Mouse (Mus musculus) midbrain, embryonic 14.5 days (tissue): ENCODE results near the gene Brms1. TPM values are rescaled to one million over a fixed set of nuclear protein-coding genes. Genes with fewer than 3 reads are reported as not detected.

ENCODE experiments used
- ATAC-seq: fragments of 200-750 bp; cut with Nextera tagmentation; 2 replicates; pipeline ENCODE4 v1.8.0; 2017; ENCODE audit warnings: moderate number of reproducible peaks, moderate library complexity; ENCODE audit not compliant: low FRiP score, low TSS enrichment
- DNase-seq: peaks from one replicate; pipeline ENCODE4 v3.0.0-alpha.2; 2015
- H3K27ac ChIP-seq: fragments of 300-500 bp; sonication (generic); replicated peaks from 2 replicates; pipeline ENCODE4 v1.5.1; 2014; ENCODE audit warnings: mild to moderate bottlenecking, low read depth, low read length, moderate library complexity
- H3K27me3 ChIP-seq: fragments of 300-500 bp; sonication (generic); 2 replicates; pipeline ENCODE4 v1.6.1; 2014; ENCODE audit warnings: low read length, control low read depth, mixed read lengths; ENCODE audit not compliant: control insufficient read depth, insufficient read depth
- H3K36me3 ChIP-seq: fragments of 300-500 bp; sonication (generic); 2 replicates; pipeline ENCODE4 v1.6.1; 2014; ENCODE audit warnings: low read length, control low read depth; ENCODE audit not compliant: control insufficient read depth, insufficient read depth
- H3K4me1 ChIP-seq: fragments of 300-500 bp; sonication (generic); 2 replicates; pipeline ENCODE4 v1.6.1; 2014; ENCODE audit warnings: mild to moderate bottlenecking, antibody characterized with exemption, low read length, control low read depth; ENCODE audit not compliant: control insufficient read depth, insufficient read depth
- H3K4me2 ChIP-seq: fragments of 300-500 bp; sonication (generic); 2 replicates; pipeline ENCODE4 v1.6.1; 2014; ENCODE audit warnings: mild to moderate bottlenecking, low read length, moderate library complexity
- H3K4me3 ChIP-seq: fragments of 300-500 bp; sonication (generic); replicated peaks from 2 replicates; pipeline ENCODE4 v1.5.1; 2014; ENCODE audit warnings: low read depth, low read length
- H3K9ac ChIP-seq: fragments of 300-500 bp; sonication (generic); replicated peaks from 2 replicates; pipeline ENCODE4 v1.6.1; 2014; ENCODE audit warnings: mild to moderate bottlenecking, low read length, moderate library complexity
- H3K9me3 ChIP-seq: fragments of 300-500 bp; sonication (generic); 2 replicates; pipeline ENCODE4 v1.6.1; 2016; ENCODE audit warnings: low read length, control low read depth, mixed read lengths; ENCODE audit not compliant: control insufficient read depth
- WGBS: fragments of 180-500 bp; shearing (Covaris S2); extraction: QIAGEN DNeasy Blood & Tissue Kit; methylation state at CpG from one replicate; pipeline ENCODE4 v1.1.7; 2014; 5-methylcytosine and 5-hydroxymethylcytosine counted together
- polyA plus RNA-seq: library from polyadenylated mRNA; unstranded; fragments of >200 nt; fragmentation: Nextera tagmentation; extraction: Ambion mirVana; gene quantifications from 2 replicates; pipeline ENCODE4 v1.2.1, GENCODE M21; 2014

The Brms1 gene
- polyA plus RNA-seq, 1 experiment from 2014 or later, result 39.0 TPM

DNA sequence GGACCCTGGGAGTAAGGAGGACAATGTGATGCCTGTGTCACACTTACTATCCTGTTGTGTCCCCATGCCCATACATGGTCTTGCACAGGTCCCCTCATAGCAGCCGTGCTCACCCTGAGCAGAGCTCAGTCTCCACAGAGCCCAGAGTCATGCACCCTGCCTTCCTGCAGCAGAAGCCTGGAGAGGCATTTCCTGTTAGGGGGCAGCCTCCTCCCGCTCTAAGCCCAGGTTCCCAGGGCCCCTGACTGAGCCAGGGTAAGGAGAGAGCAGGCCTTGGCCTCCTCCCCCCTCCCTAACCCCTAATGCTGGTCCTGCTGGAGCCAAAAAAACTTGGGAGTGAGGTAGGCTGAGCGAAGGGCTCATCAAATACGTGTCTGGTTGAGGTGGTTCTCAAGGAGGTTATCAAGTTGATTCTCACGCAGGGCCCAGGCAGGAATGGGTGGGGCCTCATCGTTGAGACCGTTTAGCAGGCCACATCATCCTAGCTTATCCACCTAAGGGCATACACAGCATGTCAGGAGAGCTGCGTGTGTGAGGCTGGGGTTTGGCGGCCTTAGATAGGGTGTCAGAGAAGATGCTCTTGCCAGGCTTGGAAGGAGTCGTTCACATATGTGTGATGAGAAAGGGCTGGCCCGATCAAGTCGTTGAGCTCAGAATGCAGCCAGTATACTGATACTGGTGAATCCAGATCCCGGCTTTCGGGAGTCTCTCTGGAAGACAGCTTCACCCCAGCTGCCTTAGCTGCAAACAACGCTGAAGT, 26.1 kb downstream of the Brms1 start:
- Histone ChIP-seq H3K4me1 (peaks cover 28% of the 10 kb centered on the region), H3K27me3 (peaks cover 33% of the 10 kb centered on the region), H3K4me3 (peak overlapping the region; percentile 33), H3K9ac (peak overlapping the region; percentile 57; the same call in 1 of the 2 replicates), H3K4me2 (peak overlapping the region; percentile 72), H3K9me3 (no peaks in the 10 kb centered on the region), H3K36me3 (no peaks in the 10 kb centered on the region), H3K27ac (no peak overlapping the region)
- ATAC-seq, result no peak
- 13% methylated on average over 15 of the region's 15 CpGs for WGBS
- no peak for DNase-seq

DNA sequence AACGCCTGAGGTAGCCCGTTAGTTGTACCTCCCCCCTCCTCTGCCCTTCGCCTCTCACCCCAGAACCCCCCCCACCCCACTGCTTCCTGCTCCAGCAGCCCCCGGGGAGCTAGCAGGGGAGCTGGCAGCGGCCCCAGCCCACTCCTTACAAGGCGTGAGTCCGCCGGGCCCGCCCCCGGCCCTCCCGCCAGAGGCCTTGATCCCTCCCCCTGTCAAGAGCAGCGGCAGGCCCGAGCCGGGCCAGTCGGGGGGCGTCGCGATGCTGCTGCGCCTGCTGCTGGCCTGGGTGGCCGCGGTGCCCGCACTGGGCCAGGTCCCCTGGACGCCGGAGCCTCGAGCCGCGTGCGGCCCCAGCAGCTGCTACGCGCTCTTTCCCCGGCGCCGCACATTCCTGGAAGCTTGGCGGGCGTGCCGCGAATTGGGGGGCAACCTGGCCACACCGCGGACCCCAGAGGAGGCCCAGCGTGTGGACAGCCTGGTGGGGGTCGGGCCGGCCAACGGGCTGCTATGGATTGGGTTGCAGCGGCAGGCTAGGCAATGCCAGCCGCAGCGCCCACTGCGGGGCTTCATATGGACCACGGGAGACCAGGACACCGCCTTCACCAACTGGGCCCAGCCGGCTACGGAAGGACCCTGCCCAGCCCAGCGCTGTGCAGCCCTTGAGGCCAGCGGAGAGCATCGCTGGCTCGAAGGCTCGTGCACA, 26.9 kb downstream of the Brms1 start, which contains the start of gene Cd248:
TSS of gene Cd248 (plus strand) at position 212 of the 703 bp plus-strand sequence.
- peak; percentile 69 for DNase-seq
- Histone ChIP-seq H3K27me3 (peaks cover 33% of the 10 kb centered on the region), H3K9me3 (no peaks in the 10 kb centered on the region), H3K4me2 (peak within 1 kb of the TSS; percentile 72), H3K4me3 (peak within 1 kb of the TSS; percentile 33), H3K27ac (no peak within 1 kb of the TSS), H3K4me1 (peaks cover 31% of the 10 kb centered on the region), H3K9ac (peak within 1 kb of the TSS; percentile 57), H3K36me3 (no peaks in the 10 kb centered on the region)
- WGBS, result 2% methylated on average over 56 of the region's 56 CpGs
- no peak for ATAC-seq

DNA sequence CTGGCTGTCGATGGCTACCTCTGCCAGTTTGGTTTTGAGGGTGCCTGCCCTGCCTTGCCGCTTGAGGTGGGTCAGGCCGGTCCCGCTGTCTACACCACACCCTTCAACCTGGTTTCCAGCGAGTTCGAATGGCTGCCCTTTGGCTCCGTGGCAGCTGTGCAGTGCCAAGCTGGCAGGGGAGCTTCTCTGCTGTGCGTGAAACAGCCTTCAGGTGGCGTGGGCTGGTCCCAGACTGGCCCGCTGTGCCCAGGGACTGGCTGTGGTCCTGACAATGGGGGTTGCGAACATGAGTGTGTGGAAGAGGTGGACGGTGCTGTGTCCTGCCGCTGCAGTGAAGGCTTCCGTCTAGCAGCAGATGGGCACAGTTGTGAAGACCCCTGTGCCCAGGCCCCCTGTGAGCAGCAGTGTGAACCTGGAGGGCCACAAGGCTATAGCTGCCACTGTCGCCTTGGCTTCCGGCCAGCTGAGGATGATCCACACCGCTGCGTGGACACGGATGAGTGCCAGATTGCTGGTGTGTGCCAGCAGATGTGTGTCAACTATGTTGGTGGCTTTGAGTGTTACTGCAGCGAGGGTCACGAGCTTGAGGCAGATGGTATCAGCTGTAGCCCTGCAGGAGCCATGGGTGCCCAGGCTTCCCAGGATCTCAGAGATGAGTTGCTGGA, 27.5 kb downstream of the Brms1 start:
- Histone ChIP-seq H3K4me2 (peak overlapping the region; percentile 72), H3K4me3 (peak overlapping the region; percentile 33), H3K36me3 (no peaks in the 10 kb centered on the region), H3K27ac (no peak overlapping the region), H3K27me3 (peaks cover 33% of the 10 kb centered on the region), H3K9me3 (no peaks in the 10 kb centered on the region), H3K9ac (peak overlapping the region; percentile 57; the same call in 1 of the 2 replicates), H3K4me1 (peaks cover 31% of the 10 kb centered on the region)
- DNase-seq, result no peak
- ATAC-seq, result no peak
- WGBS, result 37% methylated on average over 21 of the region's 21 CpGs

DNA sequence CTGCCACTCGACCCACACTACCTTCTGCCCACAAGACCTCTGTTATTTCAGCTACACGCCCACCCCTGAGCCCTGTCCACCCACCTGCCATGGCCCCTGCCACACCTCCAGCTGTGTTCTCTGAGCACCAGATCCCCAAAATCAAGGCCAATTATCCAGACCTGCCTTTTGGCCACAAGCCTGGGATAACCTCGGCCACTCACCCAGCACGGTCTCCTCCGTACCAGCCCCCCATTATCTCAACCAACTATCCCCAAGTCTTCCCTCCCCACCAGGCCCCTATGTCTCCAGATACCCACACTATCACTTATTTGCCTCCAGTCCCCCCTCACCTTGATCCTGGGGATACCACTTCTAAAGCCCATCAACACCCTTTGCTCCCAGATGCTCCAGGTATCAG, 28.3 kb downstream of the Brms1 start:
- ATAC-seq (no peak), DNase-seq (no peak)
- Histone ChIP-seq H3K4me2 (no peak overlapping the region), H3K4me3 (no peak overlapping the region), H3K36me3 (no peaks in the 10 kb centered on the region), H3K27me3 (peaks cover 33% of the 10 kb centered on the region), H3K9ac (no peak overlapping the region), H3K9me3 (no peaks in the 10 kb centered on the region), H3K4me1 (peaks cover 31% of the 10 kb centered on the region), H3K27ac (no peak overlapping the region)
- 85% methylated on average over 5 of the region's 5 CpGs for WGBS

GRCm38 (mm10) chr19:5069978-5070377, 28.8 kb downstream of the Brms1 start:
- Histone ChIP-seq H3K9ac (no peak overlapping the region), H3K27ac (no peak overlapping the region), H3K9me3 (no peaks in the 10 kb centered on the region), H3K4me3 (no peak overlapping the region), H3K36me3 (no peaks in the 10 kb centered on the region), H3K4me2 (no peak overlapping the region), H3K27me3 (peaks cover 33% of the 10 kb centered on the region), H3K4me1 (peaks cover 31% of the 10 kb centered on the region)
- no peak for DNase-seq
- 88% methylated on average over 7 of the region's 7 CpGs for WGBS
- ATAC-seq, result no peak

DNA sequence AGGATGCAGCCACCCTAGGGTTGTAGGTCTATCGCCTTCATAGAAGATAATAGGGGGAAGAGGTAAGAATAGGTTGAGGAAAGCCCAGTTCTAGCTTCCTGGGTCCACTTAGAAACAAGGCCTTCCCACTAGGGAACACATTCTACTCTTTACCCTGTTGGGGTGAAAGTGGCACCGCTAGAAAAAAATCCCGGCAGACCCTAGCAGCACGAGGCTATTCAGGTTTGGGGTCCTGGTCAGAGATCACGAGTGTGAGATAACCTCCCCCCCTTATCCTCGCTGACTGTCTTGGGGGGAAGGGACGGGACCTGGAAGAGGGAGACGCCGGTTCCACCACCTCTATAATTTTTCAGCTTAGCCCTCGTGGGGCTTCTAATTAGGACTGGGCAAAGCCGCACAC, 29.9 kb downstream of the Brms1 start:
- DNase-seq, result no peak
- Histone ChIP-seq H3K36me3 (no peaks in the 10 kb centered on the region), H3K4me2 (peak overlapping the region; percentile 69), H3K4me1 (peaks cover 31% of the 10 kb centered on the region), H3K9me3 (no peaks in the 10 kb centered on the region), H3K9ac (peak overlapping the region; percentile 47), H3K27me3 (peaks cover 33% of the 10 kb centered on the region), H3K4me3 (peak overlapping the region; percentile 41), H3K27ac (0 out of 2 replicates have a peak overlapping the region, but pooled peaks have one; percentile 26)
- 9% methylated on average over 11 of the region's 11 CpGs for WGBS
- no peak for ATAC-seq

- peak overlapping the region; percentile 69 for H3K4me2 ChIP-seq
- peaks cover 33% of the 10 kb centered on the region for H3K27me3 ChIP-seq
- H3K9ac ChIP-seq, result peak overlapping the region; percentile 47
- H3K4me1 ChIP-seq, result peaks cover 31% of the 10 kb centered on the region
- peak; percentile 85 for DNase-seq
- 0 out of 2 replicates have a peak overlapping the region, but pooled peaks have one; percentile 26 for H3K27ac ChIP-seq
- ATAC-seq, result peak; percentile 86
- H3K9me3 ChIP-seq, result no peaks in the 10 kb centered on the region
- WGBS, result under 1% methylated on average over 40 of the region's 40 CpGs
- no peaks in the 10 kb centered on the region for H3K36me3 ChIP-seq
- H3K4me3 ChIP-seq, result peak overlapping the region; percentile 41
Measured at GRCm38 (mm10) chr19:5071545-5072369, 30.6 kb downstream of the Brms1 start.
